In genomic region chr5:96905572-96906271, GRCm38 (mm10) we compare ENCODE assay signal across 9 mouse cellular contexts.
DNase-seq lines count a peak whose midpoint lies in the region; ATAC-seq lines count a peak whose summit lies in the region.
"Had no signal": no experiment of that assay in that cellular context is flagged by ENCODE, and none has a peak within 500 bp of the region (broad histone marks: within the 10 kb centered on the region; RNA-seq: fewer than 3 reads in every experiment).

No protein-coding gene starts in this region.

- H3K4me3 ChIP-seq in heart, embryonic 15.5 days = peak overlapping the region; percentile 13; the same call in 1 of the 2 replicates
- H3K4me3 ChIP-seq in macrophage (ENCODE audit: inconsistent target) = no peak overlapping the region
- H3K4me3 ChIP-seq: embryonic facial prominence, embryonic 12.5 days had no signal

- H3K4me1 ChIP-seq in heart, embryonic 15.5 days (replicated peaks) = peaks cover 13% of the 10 kb centered on the region
- H3K4me1 ChIP-seq: embryonic facial prominence, embryonic 12.5 days had no signal

- H3K27me3 ChIP-seq in heart, embryonic 15.5 days = no peaks in the 10 kb centered on the region
- H3K27me3 ChIP-seq: embryonic facial prominence, embryonic 12.5 days had no signal

- WGBS in heart, embryonic 15.5 days = 33% methylated on average over 17 of the region's 17 CpGs
- 17% methylated on average over 17 of the region's 17 CpGs for WGBS in macrophage (ENCODE audit: missing documents)

- H3K9ac ChIP-seq in heart, embryonic 15.5 days = peak overlapping the region; percentile 40; the same call in 1 of the 2 replicates
- H3K9ac ChIP-seq: embryonic facial prominence, embryonic 12.5 days had no signal

- intact Hi-C loops in gastrocnemius, postnatal 14 days (cut with DNase I; ENCODE audit: low total_unique reads) = no loop called here

- DNase-seq in gastrocnemius, postnatal 14 days = peak; percentile 27
- DNase-seq in gastrocnemius, adult 18-20 months (ENCODE audit: low spot score) = no peak
- peak; percentile 71 for DNase-seq in embryo, embryonic 10 days (ENCODE audit: low spot score)
- peak; percentile 28 to 38 for DNase-seq in layer of hippocampus, adult 8-10 months (ENCODE audit: low spot score in 2 of 2)
- DNase-seq in right cerebral cortex, postnatal 14 days = peak; percentile 43

- no peaks in the 10 kb centered on the region for H3K79me2 ChIP-seq in macrophage (ENCODE audit: inconsistent target)

- peak overlapping the region; percentile 46 for H3K4me2 ChIP-seq in heart, embryonic 15.5 days
- H3K4me2 ChIP-seq: embryonic facial prominence, embryonic 12.5 days had no signal

- no peak overlapping the region for H3K27ac ChIP-seq in heart, embryonic 15.5 days
- H3K27ac ChIP-seq in macrophage = peak overlapping the region; percentile 46
- H3K27ac ChIP-seq: embryonic facial prominence, embryonic 12.5 days had no signal

- ATAC-seq in heart, embryonic 15.5 days (replicated peaks; ENCODE audit: insufficient number of reproducible peaks, insufficient read depth, low FRiP score, low read depth) = peak; percentile 67
- ATAC-seq in activated CD4-positive, CD25-positive, alpha-beta regulatory T cell, adult 4 months = no peak

- H3K36me3 ChIP-seq in heart, embryonic 15.5 days = no peaks in the 10 kb centered on the region
- no peaks in the 10 kb centered on the region for H3K36me3 ChIP-seq in macrophage (ENCODE audit: inconsistent target)
- H3K36me3 ChIP-seq: embryonic facial prominence, embryonic 12.5 days had no signal

- H3K9me3 ChIP-seq in heart, embryonic 15.5 days (replicated peaks) = no peaks in the 10 kb centered on the region
- H3K9me3 ChIP-seq: embryonic facial prominence, embryonic 12.5 days had no signal
